In the genomic region with DNA sequence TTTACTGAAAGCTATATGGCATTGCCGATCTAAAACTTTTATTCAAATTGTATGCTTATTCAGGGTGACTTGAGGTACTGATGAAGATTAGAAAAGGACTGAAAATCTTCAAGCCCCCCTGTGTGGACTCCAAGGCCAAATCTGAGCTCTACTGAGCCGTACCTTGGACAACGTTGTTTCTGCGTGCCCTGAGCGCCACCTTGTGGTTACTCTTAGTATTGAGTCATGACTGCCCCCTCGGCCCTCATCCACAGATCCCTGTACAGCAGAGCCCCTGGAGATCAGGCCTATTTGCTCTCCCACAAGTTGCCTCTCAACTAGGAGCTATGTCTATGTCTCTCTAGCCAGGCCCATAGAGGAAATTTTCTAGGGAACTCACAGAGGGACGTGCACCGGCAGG, we compare ENCODE assay signal across 8 mouse cellular contexts. TPM values are rescaled to one million over a fixed set of nuclear protein-coding genes. Genes with fewer than 3 reads are reported as not detected.
DNase-seq lines count a peak whose midpoint lies in the region; ATAC-seq lines count a peak whose summit lies in the region.
"Had no signal": no experiment of that assay in that cellular context is flagged by ENCODE, and none has a peak within 500 bp of the region (broad histone marks: within the 10 kb centered on the region; RNA-seq: fewer than 3 reads in every experiment).

No protein-coding gene starts in this region.

- peak; percentile 69 for DNase-seq in CD8-positive naive resting alpha-beta T cell, adult 2 months (ENCODE audit: low read depth in 2 of 2, low spot score in 2 of 2)
- DNase-seq in R1 (ENCODE audit: low read depth, low spot score): peak; percentile 71
- peak; percentile 43 to 55 for DNase-seq in gastrocnemius, postnatal 36 days
- DNase-seq in layer of hippocampus, adult 11-12 months (ENCODE audit: low spot score): peak; percentile 86
- DNase-seq in lung, postnatal 25 days (ENCODE audit: low spot score): peak; percentile 71
- peak; percentile 70 for DNase-seq in right cerebral cortex, adult 18-20 months

- intact Hi-C loops in gastrocnemius, postnatal 36 days (cut with DNase I): loop anchor here (2.0 to 10.0 kb wide), 3 partner anchors 68 to 370 kb away; no protein-coding TSS in a partner anchor

- ATAC-seq in common myeloid progenitor, adult 5-6 weeks (replicated peaks; ENCODE audit: low read depth, poor library complexity, severe bottlenecking): peak; percentile 53

RNA-seq across cellular contexts. Expression of gene Gas2l2, which starts 4.6 kb away (rescaled TPM):
- total RNA-seq in common myeloid progenitor, adult 5-6 weeks (2017): not detected in 2 replicates
- total RNA-seq in gastrocnemius, postnatal 36 days (2021): not detected
- total RNA-seq: hematopoietic stem cell, adult 5-6 weeks had no signal

RNA-seq across cellular contexts. Expression of gene 1700020L24Rik, which starts 12.8 kb away (rescaled TPM):
- total RNA-seq in common myeloid progenitor, adult 5-6 weeks (2017): 4.6 and 9.0 TPM in 2 replicates
- not detected for total RNA-seq in gastrocnemius, postnatal 36 days (2021)

RNA-seq across cellular contexts. Expression of gene Rasl10b, which starts 15.7 kb away (rescaled TPM):
- total RNA-seq in common myeloid progenitor, adult 5-6 weeks (2017): not detected in 2 replicates
- under 1 TPM; 0.37 to 0.43 TPM for total RNA-seq in gastrocnemius, postnatal 36 days (2021)
- total RNA-seq: hematopoietic stem cell, adult 5-6 weeks had no signal

RNA-seq across cellular contexts. Expression of gene Mmp28, which starts 38.2 kb away (rescaled TPM):
- 0.37 and 0.92 TPM in 2 replicates for total RNA-seq in common myeloid progenitor, adult 5-6 weeks (2017)
- total RNA-seq in gastrocnemius, postnatal 36 days (2021): 1 to 10 TPM; 1.6 to 2.0 TPM

RNA-seq across cellular contexts. Expression of gene Taf15, which starts 48.2 kb away (rescaled TPM):
- total RNA-seq in common myeloid progenitor, adult 5-6 weeks (2017): 41.6 and 73.3 TPM in 2 replicates
- total RNA-seq in gastrocnemius, postnatal 36 days (2021): 10 to 100 TPM; 19.5 to 21.7 TPM

Comparison
In these comparisons a context has a peak if more than half of its experiments do, and no peak if none do; other contexts are left out.
1. Peak in every context shown above with its lines: DNase-seq and ATAC-seq.